Comparison of ENCODE assay signal across 11 mouse cellular contexts in genomic region chr11:50222559-50223276, GRCm38 (mm10). TPM values are rescaled to one million over a fixed set of nuclear protein-coding genes. Genes with fewer than 3 reads are reported as not detected.
DNase-seq lines count a peak whose midpoint lies in the region; ATAC-seq lines count a peak whose summit lies in the region.
"Had no signal": no experiment of that assay in that cellular context is flagged by ENCODE, and none has a peak within 500 bp of the region (broad histone marks: within the 10 kb centered on the region; RNA-seq: fewer than 3 reads in every experiment).

No protein-coding gene starts in this region.

- no peaks in the 10 kb centered on the region for H3K27me3 ChIP-seq in hindbrain, embryonic 12.5 days
- peaks cover 29% of the 10 kb centered on the region for H3K27me3 ChIP-seq in hindbrain, embryonic 10.5 days (ENCODE audit: insufficient read depth, poor library complexity, severe bottlenecking)
- no peaks in the 10 kb centered on the region for H3K27me3 ChIP-seq in forebrain, embryonic 14.5 days (replicated peaks; ENCODE audit: control insufficient read depth, insufficient read depth, low read length)
- no peaks in the 10 kb centered on the region for H3K27me3 ChIP-seq in kidney, embryonic 16.5 days (ENCODE audit: insufficient read depth, low read length)
- H3K27me3 ChIP-seq in midbrain, embryonic 16.5 days (ENCODE audit: control insufficient read depth, insufficient read depth, low read depth, low read length), result no peaks in the 10 kb centered on the region
- peaks cover 28% of the 10 kb centered on the region for H3K27me3 ChIP-seq in embryonic facial prominence, embryonic 10.5 days (replicated peaks; ENCODE audit: low read depth, poor library complexity, severe bottlenecking)
- H3K27me3 ChIP-seq: embryonic facial prominence, embryonic 12.5 days had no signal

- DNase-seq in hindbrain, embryonic 10.5 days (ENCODE audit: low spot score), result no peak
- DNase-seq in forebrain, embryonic 14.5 days (ENCODE audit: low spot score), result no peak
- DNase-seq in embryonic facial prominence, embryonic 10.5 days (ENCODE audit: low spot score), result no peak
- DNase-seq in frontal cortex, adult 2 months (ENCODE audit: extremely low spot score in 1 of 2, low spot score in 1 of 2), result no peak
- DNase-seq in embryo, embryonic 9.5 days (ENCODE audit: extremely low spot score), result no peak
- DNase-seq: cerebellum, adult 11 months; heart, postnatal 10 days had no signal

- H3K4me2 ChIP-seq in hindbrain, embryonic 12.5 days (replicated peaks), result peak overlapping the region; percentile 84; the same call in 1 of the 2 replicates
- H3K4me2 ChIP-seq in forebrain, embryonic 14.5 days (ENCODE audit: low read length), result peak overlapping the region; percentile 89
- no peak overlapping the region for H3K4me2 ChIP-seq in kidney, embryonic 16.5 days (replicated peaks; ENCODE audit: low read depth, low read length)
- peak overlapping the region; percentile 99; the same call in 1 of the 2 replicates for H3K4me2 ChIP-seq in midbrain, embryonic 16.5 days (ENCODE audit: low read length)
- H3K4me2 ChIP-seq: embryonic facial prominence, embryonic 12.5 days had no signal

- peaks cover 35% of the 10 kb centered on the region for H3K4me1 ChIP-seq in hindbrain, embryonic 12.5 days
- H3K4me1 ChIP-seq in hindbrain, embryonic 10.5 days (replicated peaks), result peaks cover 48% of the 10 kb centered on the region
- H3K4me1 ChIP-seq in forebrain, embryonic 14.5 days (ENCODE audit: control insufficient read depth, insufficient read depth, low read length), result peaks cover 26% of the 10 kb centered on the region
- peaks cover 36% of the 10 kb centered on the region for H3K4me1 ChIP-seq in kidney, embryonic 16.5 days (ENCODE audit: insufficient read depth, low read length)
- H3K4me1 ChIP-seq in midbrain, embryonic 16.5 days (ENCODE audit: control insufficient read depth, insufficient read depth, low read length), result peaks cover 31% of the 10 kb centered on the region
- peaks cover 42% of the 10 kb centered on the region for H3K4me1 ChIP-seq in embryonic facial prominence, embryonic 10.5 days

- no peak overlapping the region for H3K27ac ChIP-seq in hindbrain, embryonic 12.5 days
- no peak overlapping the region for H3K27ac ChIP-seq in hindbrain, embryonic 10.5 days
- H3K27ac ChIP-seq in forebrain, embryonic 14.5 days (ENCODE audit: low read depth, low read length), result no peak overlapping the region
- peak overlapping the region; percentile 36; the same call in 1 of the 2 replicates for H3K27ac ChIP-seq in kidney, embryonic 16.5 days (ENCODE audit: low read length)
- H3K27ac ChIP-seq in midbrain, embryonic 16.5 days (ENCODE audit: low read length), result no peak overlapping the region
- no peak overlapping the region for H3K27ac ChIP-seq in embryonic facial prominence, embryonic 10.5 days (replicated peaks)
- H3K27ac ChIP-seq: embryonic facial prominence, embryonic 12.5 days had no signal

- H3K9ac ChIP-seq in hindbrain, embryonic 12.5 days, result no peak overlapping the region
- peak overlapping the region; percentile 29; the same call in 1 of the 2 replicates for H3K9ac ChIP-seq in forebrain, embryonic 14.5 days (ENCODE audit: low read length)
- H3K9ac ChIP-seq in kidney, embryonic 16.5 days (replicated peaks; ENCODE audit: low read length), result peak overlapping the region; percentile 18; the same call in 1 of the 2 replicates
- H3K9ac ChIP-seq in midbrain, embryonic 16.5 days (ENCODE audit: low read depth, low read length), result no peak overlapping the region; the same call in 1 of the 2 replicates
- H3K9ac ChIP-seq: embryonic facial prominence, embryonic 12.5 days had no signal

- ATAC-seq in hindbrain, embryonic 12.5 days (ENCODE audit: low FRiP score), result no peak
- ATAC-seq in forebrain, embryonic 14.5 days, result no peak
- no peak for ATAC-seq in kidney, embryonic 16.5 days (ENCODE audit: low FRiP score, low TSS enrichment)
- ATAC-seq in midbrain, embryonic 16.5 days, result no peak

- 46% methylated on average over 7 of the region's 7 CpGs for WGBS in hindbrain, embryonic 12.5 days
- 57% methylated on average over 7 of the region's 7 CpGs for WGBS in hindbrain, embryonic 10.5 days
- WGBS in forebrain, embryonic 14.5 days, result 40% methylated on average over 7 of the region's 7 CpGs
- WGBS in kidney, embryonic 16.5 days, result 60% methylated on average over 7 of the region's 7 CpGs
- WGBS in midbrain, embryonic 16.5 days, result 49% methylated on average over 7 of the region's 7 CpGs
- 58% methylated on average over 7 of the region's 7 CpGs for WGBS in embryonic facial prominence, embryonic 10.5 days

- no peaks in the 10 kb centered on the region for H3K36me3 ChIP-seq in hindbrain, embryonic 12.5 days
- no peaks in the 10 kb centered on the region for H3K36me3 ChIP-seq in hindbrain, embryonic 10.5 days
- no peaks in the 10 kb centered on the region for H3K36me3 ChIP-seq in forebrain, embryonic 14.5 days (ENCODE audit: control insufficient read depth, insufficient read depth, low read length)
- no peaks in the 10 kb centered on the region for H3K36me3 ChIP-seq in kidney, embryonic 16.5 days (ENCODE audit: insufficient read depth, low read length)
- H3K36me3 ChIP-seq in midbrain, embryonic 16.5 days (ENCODE audit: control insufficient read depth, insufficient read depth, low read length), result no peaks in the 10 kb centered on the region
- H3K36me3 ChIP-seq in embryonic facial prominence, embryonic 10.5 days (replicated peaks), result no peaks in the 10 kb centered on the region
- H3K36me3 ChIP-seq: embryonic facial prominence, embryonic 12.5 days had no signal

- H3K9me3 ChIP-seq in hindbrain, embryonic 12.5 days (replicated peaks), result no peaks in the 10 kb centered on the region
- H3K9me3 ChIP-seq in hindbrain, embryonic 10.5 days, result no peaks in the 10 kb centered on the region
- H3K9me3 ChIP-seq in forebrain, embryonic 14.5 days (replicated peaks; ENCODE audit: control insufficient read depth, low read length), result no peaks in the 10 kb centered on the region
- no peaks in the 10 kb centered on the region for H3K9me3 ChIP-seq in kidney, embryonic 16.5 days (ENCODE audit: low read length)
- no peaks in the 10 kb centered on the region for H3K9me3 ChIP-seq in midbrain, embryonic 16.5 days (replicated peaks; ENCODE audit: control insufficient read depth, low read length, poor library complexity, severe bottlenecking)
- no peaks in the 10 kb centered on the region for H3K9me3 ChIP-seq in embryonic facial prominence, embryonic 10.5 days
- H3K9me3 ChIP-seq: embryonic facial prominence, embryonic 12.5 days had no signal

- no peak overlapping the region for H3K4me3 ChIP-seq in hindbrain, embryonic 12.5 days
- no peak overlapping the region for H3K4me3 ChIP-seq in hindbrain, embryonic 10.5 days
- no peak overlapping the region for H3K4me3 ChIP-seq in forebrain, embryonic 14.5 days (ENCODE audit: low read depth, low read length)
- no peak overlapping the region for H3K4me3 ChIP-seq in kidney, embryonic 16.5 days (ENCODE audit: low read length)
- no peak overlapping the region for H3K4me3 ChIP-seq in midbrain, embryonic 16.5 days (ENCODE audit: low read depth, low read length)
- H3K4me3 ChIP-seq in embryonic facial prominence, embryonic 10.5 days, result no peak overlapping the region
- H3K4me3 ChIP-seq: embryonic facial prominence, embryonic 12.5 days had no signal

RNA-seq across cellular contexts. Expression of gene Mgat4b, which starts 12.0 kb away (rescaled TPM):
- polyA plus RNA-seq in hindbrain, embryonic 12.5 days (2016; fragmentation: Nextera tagmentation; extraction: Ambion mirVana), result 45.1 and 52.8 TPM in 2 replicates
- 21.5 and 29.9 TPM in 2 replicates for polyA plus RNA-seq in hindbrain, embryonic 10.5 days (2016; fragmentation: Nextera tagmentation; extraction: Ambion mirVana)
- polyA plus RNA-seq in forebrain, embryonic 14.5 days (2014; fragmentation: Nextera tagmentation; extraction: Ambion mirVana), result 15.2 and 18.9 TPM in 2 replicates
- polyA plus RNA-seq in kidney, embryonic 16.5 days (2015; fragmentation: Nextera tagmentation; extraction: Ambion mirVana), result 9.8 and 11.9 TPM in 2 replicates
- polyA plus RNA-seq in midbrain, embryonic 16.5 days (2015; fragmentation: Nextera tagmentation; extraction: Ambion mirVana), result 33.3 and 38.3 TPM in 2 replicates
- polyA plus RNA-seq in embryonic facial prominence, embryonic 10.5 days (2016; fragmentation: Nextera tagmentation; extraction: Ambion mirVana), result 22.6 and 23.5 TPM in 2 replicates
- 57.7 and 59.8 TPM in 2 replicates for polyA plus RNA-seq in frontal cortex, adult 2 months (2012; rRNA removed)

RNA-seq across cellular contexts. Expression of gene Sqstm1, which starts 12.1 kb away (rescaled TPM):
- polyA plus RNA-seq in hindbrain, embryonic 12.5 days (2016; fragmentation: Nextera tagmentation; extraction: Ambion mirVana), result 231 and 234 TPM in 2 replicates
- 147 and 210 TPM in 2 replicates for polyA plus RNA-seq in hindbrain, embryonic 10.5 days (2016; fragmentation: Nextera tagmentation; extraction: Ambion mirVana)
- 263 and 276 TPM in 2 replicates for polyA plus RNA-seq in forebrain, embryonic 14.5 days (2014; fragmentation: Nextera tagmentation; extraction: Ambion mirVana)
- polyA plus RNA-seq in kidney, embryonic 16.5 days (2015; fragmentation: Nextera tagmentation; extraction: Ambion mirVana), result 298 and 338 TPM in 2 replicates
- 374 and 394 TPM in 2 replicates for polyA plus RNA-seq in midbrain, embryonic 16.5 days (2015; fragmentation: Nextera tagmentation; extraction: Ambion mirVana)
- polyA plus RNA-seq in embryonic facial prominence, embryonic 10.5 days (2016; fragmentation: Nextera tagmentation; extraction: Ambion mirVana), result 130 and 131 TPM in 2 replicates
- 334 and 368 TPM in 2 replicates for polyA plus RNA-seq in frontal cortex, adult 2 months (2012; rRNA removed)

RNA-seq across cellular contexts. Expression of gene Ltc4s, which starts 15.7 kb away (rescaled TPM):
- 0.61 and 1.3 TPM in 2 replicates for polyA plus RNA-seq in hindbrain, embryonic 12.5 days (2016; fragmentation: Nextera tagmentation; extraction: Ambion mirVana)
- polyA plus RNA-seq in hindbrain, embryonic 10.5 days (2016; fragmentation: Nextera tagmentation; extraction: Ambion mirVana), result 1.4 and 1.8 TPM in 2 replicates
- polyA plus RNA-seq in forebrain, embryonic 14.5 days (2014; fragmentation: Nextera tagmentation; extraction: Ambion mirVana), result 3.4 and 4.1 TPM in 2 replicates
- polyA plus RNA-seq in kidney, embryonic 16.5 days (2015; fragmentation: Nextera tagmentation; extraction: Ambion mirVana), result 2.5 and 2.8 TPM in 2 replicates
- 1.8 and 3.3 TPM in 2 replicates for polyA plus RNA-seq in midbrain, embryonic 16.5 days (2015; fragmentation: Nextera tagmentation; extraction: Ambion mirVana)
- polyA plus RNA-seq in embryonic facial prominence, embryonic 10.5 days (2016; fragmentation: Nextera tagmentation; extraction: Ambion mirVana), result 0.75 and 1.4 TPM in 2 replicates
- polyA plus RNA-seq in frontal cortex, adult 2 months (2012; rRNA removed), result 25.2 and 27.1 TPM in 2 replicates

RNA-seq across cellular contexts. Expression of gene Mrnip, which starts 48.5 kb away (rescaled TPM):
- polyA plus RNA-seq in hindbrain, embryonic 12.5 days (2016; fragmentation: Nextera tagmentation; extraction: Ambion mirVana), result 21.1 and 22.2 TPM in 2 replicates
- 23.1 and 26.1 TPM in 2 replicates for polyA plus RNA-seq in hindbrain, embryonic 10.5 days (2016; fragmentation: Nextera tagmentation; extraction: Ambion mirVana)
- 34.5 and 41.5 TPM in 2 replicates for polyA plus RNA-seq in forebrain, embryonic 14.5 days (2014; fragmentation: Nextera tagmentation; extraction: Ambion mirVana)
- 21.7 and 23.2 TPM in 2 replicates for polyA plus RNA-seq in kidney, embryonic 16.5 days (2015; fragmentation: Nextera tagmentation; extraction: Ambion mirVana)
- 32.7 and 39.2 TPM in 2 replicates for polyA plus RNA-seq in midbrain, embryonic 16.5 days (2015; fragmentation: Nextera tagmentation; extraction: Ambion mirVana)
- 24.1 and 27.3 TPM in 2 replicates for polyA plus RNA-seq in embryonic facial prominence, embryonic 10.5 days (2016; fragmentation: Nextera tagmentation; extraction: Ambion mirVana)
- polyA plus RNA-seq in frontal cortex, adult 2 months (2012; rRNA removed), result 23.7 and 25.1 TPM in 2 replicates

Comparison
In these comparisons a context has a peak if more than half of its experiments do, and no peak if none do; other contexts are left out.
1. H3K9ac ChIP-seq: peak in forebrain, embryonic 14.5 days (single experiment) and kidney, embryonic 16.5 days (single experiment); none in hindbrain, embryonic 12.5 days (single experiment) and midbrain, embryonic 16.5 days (single experiment).